Mouse (Mus musculus): ENCODE results near the gene Map3k5. TPM values are rescaled to one million over a fixed set of nuclear protein-coding genes. Genes with fewer than 3 reads are reported as not detected.

The Map3k5 gene
- polyA plus RNA-seq (2012; rRNA removed) = 1.2 and 2.2 TPM in 2 replicates

GRCm38 (mm10) chr10:19934384-19935294 is at the start of gene Map3k5:
TSS of gene Map3k5 (plus strand) at chr10:19934472.
- no peak for TF ChIP-seq POLR2A (IDR thresholded peaks at IDR 0.05; ENCODE audit: borderline replicate concordance, extremely low read depth, insufficient read depth, insufficient read length, poor library complexity, severe bottlenecking)
- peak; percentile 21; the same call in 1 of the 2 replicates for TF ChIP-seq CTCF (IDR thresholded peaks at IDR 0.05; ENCODE audit: borderline replicate concordance, extremely low read depth, insufficient read depth, insufficient read length)

DNA sequence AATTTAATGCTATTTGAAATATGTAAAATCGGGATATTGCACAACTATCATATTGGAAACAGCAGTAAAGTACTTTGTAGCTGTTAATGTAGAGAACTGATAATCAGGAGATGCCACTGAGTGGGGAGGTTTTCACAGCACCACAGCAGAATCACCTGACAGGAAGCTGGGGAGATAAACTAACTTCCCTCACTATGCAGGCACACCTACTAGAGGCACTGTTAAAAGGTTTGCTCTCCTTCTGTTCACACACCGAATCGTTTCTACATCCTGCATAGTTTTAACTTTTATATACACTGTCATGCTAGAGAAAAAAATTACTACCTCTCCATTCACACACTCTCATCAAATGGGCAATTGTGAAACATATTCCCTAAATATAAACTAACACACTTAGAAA is 48.0 kb upstream of the Map3k5 start:
- no peak for TF ChIP-seq POLR2A (IDR thresholded peaks at IDR 0.05; ENCODE audit: borderline replicate concordance, extremely low read depth, insufficient read depth, insufficient read length, poor library complexity, severe bottlenecking)
- no peak for DNase-seq (ENCODE audit: low read depth)

More at GRCm38 (mm10) chr10:19934384-19935294, at the start of gene Map3k5:
- DNase-seq (ENCODE audit: low read depth) = peak; percentile 71

DNA sequence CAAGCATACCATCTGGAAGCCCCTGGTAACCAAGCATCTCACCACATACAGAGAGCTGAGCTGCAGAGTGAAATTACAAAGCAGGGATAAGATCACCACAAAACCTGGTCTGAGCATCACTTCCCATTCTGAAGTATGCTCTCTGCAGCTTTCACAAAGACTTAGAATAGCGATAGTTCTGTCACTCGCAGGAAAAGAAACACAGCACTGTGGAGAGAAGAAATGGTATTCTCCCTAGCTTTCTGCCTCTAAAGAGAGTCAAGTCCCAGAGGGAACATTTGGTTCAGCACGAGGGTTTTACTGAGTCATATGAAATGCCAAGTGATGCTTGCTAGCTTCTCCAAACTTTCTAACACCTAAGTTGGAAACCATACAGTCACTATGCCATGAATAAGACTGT is 44.4 kb upstream of the Map3k5 start:
- no peak for TF ChIP-seq CTCF (IDR thresholded peaks at IDR 0.05; ENCODE audit: borderline replicate concordance, extremely low read depth, insufficient read depth, insufficient read length)
- TF ChIP-seq POLR2A (IDR thresholded peaks at IDR 0.05; ENCODE audit: borderline replicate concordance, extremely low read depth, insufficient read depth, insufficient read length, poor library complexity, severe bottlenecking) = no peak
- no peak for DNase-seq (ENCODE audit: low read depth)

DNA sequence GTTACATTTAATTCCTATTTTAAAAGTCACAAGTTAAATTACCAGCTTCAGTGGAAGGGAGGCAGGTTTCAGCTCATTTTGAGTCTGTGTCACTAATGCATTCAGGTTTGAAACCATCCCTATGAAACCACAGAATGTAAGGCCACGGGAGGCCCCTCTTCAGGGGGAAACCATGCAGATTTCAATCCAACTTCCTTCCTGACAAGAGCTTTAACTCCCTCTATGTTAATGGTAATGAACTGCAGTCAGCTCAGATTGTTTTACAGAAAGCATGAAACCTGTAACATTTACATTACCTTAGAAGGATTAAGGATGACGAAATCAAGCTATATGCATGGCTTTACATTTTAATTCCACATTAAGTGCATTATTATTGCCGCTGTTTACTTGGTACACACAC is 42.6 kb upstream of the Map3k5 start:
- TF ChIP-seq CTCF (IDR thresholded peaks at IDR 0.05; ENCODE audit: borderline replicate concordance, extremely low read depth, insufficient read depth, insufficient read length) = no peak
- TF ChIP-seq POLR2A (IDR thresholded peaks at IDR 0.05; ENCODE audit: borderline replicate concordance, extremely low read depth, insufficient read depth, insufficient read length, poor library complexity, severe bottlenecking) = no peak

GRCm38 (mm10) chr10:19893146-19893545 is 41.1 kb upstream of the Map3k5 start:
- TF ChIP-seq CTCF (IDR thresholded peaks at IDR 0.05; ENCODE audit: borderline replicate concordance, extremely low read depth, insufficient read depth, insufficient read length) (no peak), POLR2A (IDR thresholded peaks at IDR 0.05; ENCODE audit: borderline replicate concordance, extremely low read depth, insufficient read depth, insufficient read length, poor library complexity, severe bottlenecking) (no peak)

More for the DNA sequence above, 42.6 kb upstream of the Map3k5 start:
- peak; percentile 8 for DNase-seq (ENCODE audit: low read depth)

GRCm38 (mm10) chr10:19893976-19894375 is 40.3 kb upstream of the Map3k5 start:
- no peak for TF ChIP-seq POLR2A (IDR thresholded peaks at IDR 0.05; ENCODE audit: borderline replicate concordance, extremely low read depth, insufficient read depth, insufficient read length, poor library complexity, severe bottlenecking)
- peak; percentile 76; the same call in 1 of the 2 replicates for TF ChIP-seq CTCF (IDR thresholded peaks at IDR 0.05; ENCODE audit: borderline replicate concordance, extremely low read depth, insufficient read depth, insufficient read length)
- DNase-seq (ENCODE audit: low read depth) = peak; percentile 75

More at GRCm38 (mm10) chr10:19893146-19893545, 41.1 kb upstream of the Map3k5 start:
- no peak for DNase-seq (ENCODE audit: low read depth)

DNA sequence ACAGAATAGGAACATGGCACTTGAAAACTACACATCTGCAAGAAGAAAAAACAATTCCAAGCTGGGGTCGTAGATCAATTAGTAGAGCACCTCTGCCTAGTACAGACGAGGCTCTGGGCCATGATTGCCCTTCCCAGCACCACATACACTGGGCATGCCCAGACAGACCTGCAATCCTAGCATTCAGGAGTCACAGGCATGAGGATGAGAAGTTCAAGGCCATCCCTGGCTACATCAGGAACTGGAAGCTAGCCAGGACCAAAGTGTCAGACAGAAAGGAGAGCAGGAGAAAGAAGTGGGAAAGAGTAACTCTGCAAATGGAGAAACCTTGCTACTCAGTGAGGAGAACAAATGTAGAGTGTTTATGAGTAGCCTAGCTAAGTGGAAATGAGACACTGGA is 34.1 kb upstream of the Map3k5 start:
- no peak for DNase-seq (ENCODE audit: low read depth)
- TF ChIP-seq POLR2A (IDR thresholded peaks at IDR 0.05; ENCODE audit: borderline replicate concordance, extremely low read depth, insufficient read depth, insufficient read length, poor library complexity, severe bottlenecking) (no peak), CTCF (IDR thresholded peaks at IDR 0.05; ENCODE audit: borderline replicate concordance, extremely low read depth, insufficient read depth, insufficient read length) (no peak)

GRCm38 (mm10) chr10:19901992-19902391 is 32.3 kb upstream of the Map3k5 start:
- no peak for DNase-seq (ENCODE audit: low read depth)
- TF ChIP-seq POLR2A (IDR thresholded peaks at IDR 0.05; ENCODE audit: borderline replicate concordance, extremely low read depth, insufficient read depth, insufficient read length, poor library complexity, severe bottlenecking) (no peak), CTCF (IDR thresholded peaks at IDR 0.05; ENCODE audit: borderline replicate concordance, extremely low read depth, insufficient read depth, insufficient read length) (no peak)

- no peak for DNase-seq (ENCODE audit: low read depth)
- no peak for TF ChIP-seq POLR2A (IDR thresholded peaks at IDR 0.05; ENCODE audit: borderline replicate concordance, extremely low read depth, insufficient read depth, insufficient read length, poor library complexity, severe bottlenecking)
- no peak for TF ChIP-seq CTCF (IDR thresholded peaks at IDR 0.05; ENCODE audit: borderline replicate concordance, extremely low read depth, insufficient read depth, insufficient read length)
Measured at GRCm38 (mm10) chr10:19904077-19904820, 30.0 kb upstream of the Map3k5 start.

DNA sequence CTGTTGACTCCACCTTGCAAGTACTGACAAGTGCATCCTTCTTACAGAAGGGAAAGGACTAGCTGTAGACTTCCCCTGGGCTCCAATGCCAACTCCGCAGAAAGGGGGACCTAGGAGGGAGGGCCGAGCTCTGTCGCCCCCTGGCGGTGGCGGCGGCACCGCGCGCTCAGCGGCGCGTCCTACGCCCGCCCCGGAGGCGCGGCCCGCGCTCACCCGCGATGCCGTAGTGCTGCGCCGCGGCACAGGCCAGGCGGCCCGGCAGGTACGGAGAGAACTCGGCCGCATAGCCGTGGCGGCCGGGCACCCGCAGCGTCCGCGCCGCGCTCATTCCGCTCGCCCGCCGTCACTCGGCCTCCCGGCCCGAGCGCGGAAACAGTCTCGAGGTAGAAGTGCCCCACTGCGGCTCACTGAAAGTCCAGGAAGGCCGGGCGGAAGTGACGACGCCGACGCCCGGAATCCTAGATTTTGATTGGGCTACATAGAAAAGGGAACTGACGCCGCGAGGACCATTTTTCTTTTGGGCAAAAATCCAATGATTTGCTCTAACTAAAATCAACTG is 26.9 kb upstream of the Map3k5 start, which contains the start of gene Pex7:
Gene Pex7, minus strand, starts transcription at position 444 of the 559 bp plus-strand sequence.
- peak; percentile 97 for TF ChIP-seq CTCF (IDR thresholded peaks at IDR 0.05; ENCODE audit: borderline replicate concordance, extremely low read depth, insufficient read depth, insufficient read length)
- TF ChIP-seq POLR2A (IDR thresholded peaks at IDR 0.05; ENCODE audit: borderline replicate concordance, extremely low read depth, insufficient read depth, insufficient read length, poor library complexity, severe bottlenecking) = peak; percentile 54
- DNase-seq (ENCODE audit: low read depth) = peak; percentile 98

DNA sequence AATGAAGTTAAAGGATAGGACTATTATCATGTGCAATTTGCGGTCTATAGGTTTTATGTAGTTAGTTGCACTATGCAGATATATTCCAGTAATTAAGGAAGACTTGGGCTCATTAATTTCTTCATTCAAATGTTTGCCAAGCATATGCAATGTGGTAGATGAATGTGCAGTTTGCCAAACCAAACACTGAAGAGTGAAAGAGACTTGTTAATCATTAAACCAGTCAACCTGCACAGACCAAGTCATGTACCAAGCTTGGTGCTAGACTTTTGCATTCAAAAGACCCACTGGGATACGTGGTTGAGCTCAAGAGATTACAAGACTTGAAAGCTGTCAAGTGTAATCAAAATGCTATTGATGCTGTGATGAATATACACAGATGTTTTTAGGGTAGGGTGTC is 26.2 kb upstream of the Map3k5 start:
- DNase-seq (ENCODE audit: low read depth) = no peak
- no peak for TF ChIP-seq CTCF (IDR thresholded peaks at IDR 0.05; ENCODE audit: borderline replicate concordance, extremely low read depth, insufficient read depth, insufficient read length)
- no peak for TF ChIP-seq POLR2A (IDR thresholded peaks at IDR 0.05; ENCODE audit: borderline replicate concordance, extremely low read depth, insufficient read depth, insufficient read length, poor library complexity, severe bottlenecking)
